Mouse (Mus musculus) neural tube, embryonic 13.5 days (tissue): ENCODE measurements around the gene Cnnm4. TPM values are rescaled to one million over a fixed set of nuclear protein-coding genes. Genes with fewer than 3 reads are reported as not detected.

ENCODE experiments used
- ATAC-seq: fragments of 200-750 bp; cut with Nextera tagmentation; 2 replicates; pipeline ENCODE4 v1.8.0; 2017; ENCODE audit warnings: low read depth, mild to moderate bottlenecking, moderate TSS enrichment, moderate library complexity
- H3K27ac ChIP-seq: fragments of 300-500 bp; sonication (generic); replicated peaks from 2 replicates; pipeline ENCODE4 v1.5.1; 2015; ENCODE audit warnings: moderate library complexity, mild to moderate bottlenecking, inconsistent platforms
- H3K27me3 ChIP-seq: fragments of 300-500 bp; sonication (generic); 2 replicates; pipeline ENCODE4 v1.6.1; 2015; ENCODE audit warnings: mild to moderate bottlenecking, inconsistent platforms
- H3K36me3 ChIP-seq: fragments of 300-500 bp; sonication (generic); 2 replicates; pipeline ENCODE4 v1.6.1; 2015; ENCODE audit warnings: mild to moderate bottlenecking, inconsistent platforms
- H3K4me1 ChIP-seq: fragments of 300-500 bp; sonication (generic); replicated peaks from 2 replicates; pipeline ENCODE4 v1.6.1; 2015; ENCODE audit warnings: inconsistent platforms
- H3K4me2 ChIP-seq: fragments of 300-500 bp; sonication (generic); 2 replicates; pipeline ENCODE4 v1.6.1; 2015; ENCODE audit warnings: inconsistent platforms, mild to moderate bottlenecking, moderate library complexity
- H3K4me3 ChIP-seq: fragments of 300-500 bp; sonication (generic); 2 replicates; pipeline ENCODE4 v1.5.1; 2015; ENCODE audit warnings: mild to moderate bottlenecking, inconsistent platforms
- H3K9ac ChIP-seq: fragments of 300-500 bp; sonication (generic); 2 replicates; pipeline ENCODE4 v1.6.1; 2015; ENCODE audit warnings: moderate library complexity, mild to moderate bottlenecking, inconsistent platforms
- H3K9me3 ChIP-seq: fragments of 300-500 bp; sonication (generic); 2 replicates; pipeline ENCODE4 v1.6.1; 2016; ENCODE audit warnings: inconsistent platforms
- WGBS: fragments of 180-500 bp; shearing (Covaris S2); methylation state at CpG from one replicate; pipeline ENCODE4 v1.1.7; 2015; 5-methylcytosine and 5-hydroxymethylcytosine counted together
- microRNA-seq: library from miRNA; unstranded; fragments of <30 nt; microRNA quantifications from one replicate; pipeline ENCODE4, GENCODE M21; 2016
- polyA plus RNA-seq: library from polyadenylated mRNA; unstranded; fragments of >200 nt; fragmentation: Nextera tagmentation; extraction: Ambion mirVana; gene quantifications from 2 replicates; pipeline ENCODE4 v1.2.1, GENCODE M21; 2015

Cnnm4 gene
- polyA plus RNA-seq, 1 experiment from 2014 or later, result 9.3 TPM

GRCm38 (mm10) chr1:36549491-36549890 is 78.1 kb downstream of the Cnnm4 start:
- no peak overlapping the region for H3K27ac ChIP-seq
- ATAC-seq, result no peak
- no peak overlapping the region for H3K4me3 ChIP-seq
- peaks cover 54% of the 10 kb centered on the region for H3K4me1 ChIP-seq
- peaks cover 64% of the 10 kb centered on the region for H3K36me3 ChIP-seq
- 0 out of 2 replicates have a peak overlapping the region, but pooled peaks have one; percentile 9 for H3K4me2 ChIP-seq
- H3K9me3 ChIP-seq, result no peaks in the 10 kb centered on the region
- WGBS, result 75% methylated on average over 18 of the region's 18 CpGs
- H3K27me3 ChIP-seq, result no peaks in the 10 kb centered on the region
- peak overlapping the region; percentile 48; the same call in 1 of the 2 replicates for H3K9ac ChIP-seq

DNA sequence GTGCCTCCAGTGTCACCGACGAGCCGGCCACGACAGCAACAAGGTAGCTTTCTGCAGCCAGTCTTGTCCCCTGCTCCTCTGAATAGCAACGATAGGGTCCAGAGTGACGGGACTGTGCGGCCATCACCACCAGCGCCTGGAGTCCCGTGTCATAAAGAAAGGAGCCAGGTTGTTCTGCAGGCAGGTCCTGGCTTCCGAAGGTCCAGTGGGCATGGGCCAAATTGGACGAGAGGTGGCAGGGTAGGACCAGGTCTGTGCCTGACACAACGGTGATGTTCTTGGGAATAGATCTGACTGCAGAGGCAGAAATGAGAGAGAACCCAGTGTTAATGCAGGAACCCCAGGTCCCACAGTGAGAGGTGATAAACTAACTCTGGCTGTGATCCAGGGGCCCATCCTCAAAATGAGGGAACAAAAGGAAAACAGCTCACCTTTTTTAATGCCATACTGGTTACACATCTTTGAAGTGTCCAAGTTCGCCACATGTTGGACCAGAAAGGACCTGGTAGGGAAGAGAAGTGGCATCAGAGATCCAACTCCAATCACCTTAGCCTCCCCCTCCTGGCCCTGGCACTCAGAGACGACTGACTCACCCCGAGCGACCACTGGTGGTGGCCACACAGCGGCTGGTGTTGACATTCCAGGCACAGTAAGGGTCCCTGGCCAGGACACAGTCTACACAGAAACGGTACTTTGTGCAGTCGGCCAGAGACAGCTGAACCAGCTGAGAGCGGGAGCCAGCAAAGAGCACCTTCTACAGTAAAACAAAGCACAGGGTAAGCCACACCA is 78.8 kb downstream of the Cnnm4 start:
- ATAC-seq, result no peak
- Histone ChIP-seq H3K9ac (peak overlapping the region; percentile 48; the same call in 1 of the 2 replicates), H3K36me3 (peaks cover 71% of the 10 kb centered on the region), H3K27ac (no peak overlapping the region), H3K4me3 (no peak overlapping the region), H3K27me3 (no peaks in the 10 kb centered on the region), H3K4me2 (no peak overlapping the region), H3K4me1 (peaks cover 62% of the 10 kb centered on the region), H3K9me3 (no peaks in the 10 kb centered on the region)
- WGBS, result 75% methylated on average over 20 of the region's 20 CpGs

- no peak overlapping the region for H3K9ac ChIP-seq
- H3K36me3 ChIP-seq, result peaks cover 71% of the 10 kb centered on the region
- no peak overlapping the region for H3K4me2 ChIP-seq
- H3K9me3 ChIP-seq, result no peaks in the 10 kb centered on the region
- no peak overlapping the region for H3K27ac ChIP-seq
- no peak overlapping the region for H3K4me3 ChIP-seq
- WGBS, result 90% methylated on average over 17 of the region's 17 CpGs
- peaks cover 56% of the 10 kb centered on the region for H3K4me1 ChIP-seq
- ATAC-seq, result no peak
- H3K27me3 ChIP-seq, result no peaks in the 10 kb centered on the region
Measured at GRCm38 (mm10) chr1:36551904-36552303, 80.5 kb downstream of the Cnnm4 start.

DNA sequence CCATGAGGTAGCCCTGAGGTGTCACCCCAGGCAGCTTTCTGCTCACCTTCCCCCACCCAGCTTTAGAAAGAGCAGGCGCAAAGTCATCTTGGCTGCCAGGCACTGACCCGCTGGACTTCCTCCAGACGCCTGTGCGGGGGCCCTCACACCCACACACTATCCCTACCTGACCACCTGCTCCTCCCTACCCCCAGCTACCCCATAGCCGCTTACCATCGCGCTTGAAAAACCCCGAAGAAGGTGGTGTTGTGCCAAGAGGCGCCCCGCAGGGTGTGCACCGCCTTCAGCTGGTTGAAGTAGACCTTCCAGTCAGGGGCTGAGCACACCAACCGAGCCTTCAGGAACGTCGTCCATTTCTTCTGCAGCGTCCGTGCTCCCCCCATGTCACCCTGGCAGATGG is 81.1 kb downstream of the Cnnm4 start:
- Histone ChIP-seq H3K9ac (no peak overlapping the region), H3K4me2 (no peak overlapping the region), H3K36me3 (peaks cover 71% of the 10 kb centered on the region), H3K27ac (no peak overlapping the region), H3K4me3 (no peak overlapping the region), H3K4me1 (peaks cover 54% of the 10 kb centered on the region), H3K9me3 (no peaks in the 10 kb centered on the region), H3K27me3 (no peaks in the 10 kb centered on the region)
- WGBS, result 90% methylated on average over 16 of the region's 16 CpGs
- no peak for ATAC-seq

- WGBS, result 65% methylated on average over 21 of the region's 21 CpGs
Measured at GRCm38 (mm10) chr1:36554633-36555399, 83.4 kb downstream of the Cnnm4 start.

DNA sequence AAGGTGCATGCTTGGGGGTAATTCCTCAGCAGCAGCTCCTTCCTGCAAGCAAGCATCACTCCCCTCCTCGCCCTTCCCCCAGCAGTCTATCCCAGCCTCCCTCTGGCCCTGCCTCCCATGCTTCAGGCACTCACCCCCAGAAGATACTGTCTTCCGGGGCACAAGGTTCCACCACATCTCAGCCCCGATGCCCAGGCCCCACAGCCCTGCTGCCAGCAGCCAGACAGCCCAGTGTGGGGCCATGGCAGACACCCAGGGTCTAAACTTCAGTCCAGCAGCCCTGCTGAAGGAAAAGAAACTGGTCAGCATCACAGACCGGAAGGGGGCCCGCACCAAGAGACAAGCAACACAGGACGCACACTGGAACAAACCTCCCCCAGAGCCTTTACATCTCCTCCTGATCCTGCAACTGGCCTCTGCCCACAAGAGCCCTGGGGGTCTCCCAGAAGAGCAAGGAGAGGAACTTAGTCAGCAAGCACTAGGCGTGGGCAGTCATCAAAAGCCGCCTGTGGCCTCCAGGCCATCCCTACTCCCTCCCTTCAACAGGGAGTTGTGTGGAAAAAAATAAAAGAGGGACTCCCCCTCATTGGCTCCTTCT is 84.5 kb downstream of the Cnnm4 start:
- no peak for ATAC-seq
- Histone ChIP-seq H3K27me3 (no peaks in the 10 kb centered on the region), H3K4me1 (peaks cover 44% of the 10 kb centered on the region), H3K4me2 (peak overlapping the region; percentile 95), H3K27ac (peak overlapping the region; percentile 99), H3K4me3 (peak overlapping the region; percentile 95), H3K9ac (peak overlapping the region; percentile 99), H3K36me3 (peaks cover 44% of the 10 kb centered on the region), H3K9me3 (no peaks in the 10 kb centered on the region)
- 2% methylated on average over 8 of the region's 8 CpGs for WGBS

More at GRCm38 (mm10) chr1:36554633-36555399, 83.4 kb downstream of the Cnnm4 start:
- no peaks in the 10 kb centered on the region for H3K27me3 ChIP-seq
- H3K27ac ChIP-seq, result peak overlapping the region; percentile 99
- peaks cover 46% of the 10 kb centered on the region for H3K4me1 ChIP-seq
- H3K36me3 ChIP-seq, result peaks cover 55% of the 10 kb centered on the region
- peak overlapping the region; percentile 95 for H3K4me2 ChIP-seq
- peak overlapping the region; percentile 99 for H3K9ac ChIP-seq
- ATAC-seq, result no peak
- H3K9me3 ChIP-seq, result no peaks in the 10 kb centered on the region
- H3K4me3 ChIP-seq, result peak overlapping the region; percentile 95

DNA sequence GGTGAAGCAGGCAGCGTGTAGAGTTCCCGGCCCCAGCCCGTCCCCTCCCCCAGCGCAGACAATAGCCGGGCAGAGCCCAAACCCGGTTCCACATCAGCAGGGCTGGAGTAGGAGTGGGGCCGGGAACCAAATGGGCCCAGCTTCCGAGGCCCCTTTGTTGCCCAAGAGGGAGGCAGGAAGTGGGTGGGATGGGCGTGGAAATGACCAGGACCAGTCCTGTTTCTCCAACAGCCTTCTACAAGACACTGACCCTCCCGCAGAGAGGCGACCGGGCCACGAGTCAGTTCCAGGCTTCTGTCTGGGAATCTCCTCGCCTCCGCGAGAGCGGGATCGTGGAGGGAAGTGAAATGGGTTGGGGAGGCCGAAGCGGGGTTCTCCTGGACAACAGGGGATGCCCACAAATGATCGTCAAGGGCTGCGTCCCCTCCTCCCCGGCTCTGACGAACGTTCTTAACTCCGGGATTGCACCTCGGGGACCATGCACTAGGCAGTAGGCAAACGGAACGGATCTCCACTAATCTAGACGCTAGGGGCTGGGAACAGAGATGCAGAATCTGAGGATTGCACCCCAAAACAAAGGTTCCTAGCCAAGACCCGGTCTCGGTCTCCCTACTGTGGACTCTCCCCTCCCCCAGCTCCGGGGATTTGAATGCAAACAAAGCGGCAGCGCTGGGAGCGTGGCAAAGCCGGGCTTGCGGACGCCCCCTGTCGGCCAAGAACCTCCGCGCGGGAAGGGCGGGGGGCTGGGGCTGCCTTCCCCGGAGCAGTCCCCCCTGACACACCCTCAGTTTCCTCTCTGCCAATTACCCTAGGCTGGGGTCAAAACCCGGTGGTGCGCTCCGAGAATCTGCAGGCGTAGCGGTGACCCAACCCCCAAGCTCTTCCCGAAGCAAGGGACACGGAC is 85.4 kb downstream of the Cnnm4 start:
- peaks cover 44% of the 10 kb centered on the region for H3K4me1 ChIP-seq
- H3K27ac ChIP-seq, result peak overlapping the region; percentile 99
- no peaks in the 10 kb centered on the region for H3K9me3 ChIP-seq
- peaks cover 35% of the 10 kb centered on the region for H3K36me3 ChIP-seq
- peak overlapping the region; percentile 99 for H3K9ac ChIP-seq
- no peaks in the 10 kb centered on the region for H3K27me3 ChIP-seq
- peak; percentile 83 for ATAC-seq
- under 1% methylated on average over 52 of the region's 52 CpGs for WGBS
- peak overlapping the region; percentile 95 for H3K4me2 ChIP-seq
- peak overlapping the region; percentile 95 for H3K4me3 ChIP-seq

GRCm38 (mm10) chr1:36557457-36558011 is 86.1 kb downstream of the Cnnm4 start:
- under 1% methylated on average over 48 of the region's 48 CpGs for WGBS
- Histone ChIP-seq H3K4me3 (peak overlapping the region; percentile 95), H3K36me3 (peaks cover 27% of the 10 kb centered on the region), H3K27me3 (no peaks in the 10 kb centered on the region), H3K4me2 (peak overlapping the region; percentile 95), H3K9ac (peak overlapping the region; percentile 99), H3K9me3 (no peaks in the 10 kb centered on the region), H3K27ac (peak overlapping the region; percentile 99), H3K4me1 (peaks cover 44% of the 10 kb centered on the region)
- peak; percentile 69 for ATAC-seq

Small RNAs within 50 kb of the gene (microRNA-seq; reads per million reads assigned to microRNA genes)
- gene Gm47280, result not detected

Other genes with a start within 250 kb of the Cnnm4 start
- gene Uggt1, start 226.9 kb upstream of the Cnnm4 start, polyA plus RNA-seq, result 47.1 and 52.0 TPM in 2 replicates
- 1.0 TPM in 2 replicates for gene Neurl3, start 196.9 kb upstream of the Cnnm4 start, polyA plus RNA-seq
- 4.4 and 5.0 TPM in 2 replicates for gene Arid5a, start 163.9 kb upstream of the Cnnm4 start, polyA plus RNA-seq
- 34.8 and 36.3 TPM in 2 replicates for gene Kansl3, start 102.4 kb upstream of the Cnnm4 start, polyA plus RNA-seq
- gene Fer1l5, start 99.3 kb upstream of the Cnnm4 start, polyA plus RNA-seq, result 2.5 and 2.7 TPM in 2 replicates
- 73.1 and 74.6 TPM in 2 replicates for gene Lman2l, start 26.3 kb upstream of the Cnnm4 start, polyA plus RNA-seq
- 3.4 and 4.2 TPM in 2 replicates for gene Cnnm3, start 40.2 kb downstream of the Cnnm4 start, polyA plus RNA-seq
- 19.0 and 19.2 TPM in 2 replicates for gene Ankrd23, start 65.3 kb downstream of the Cnnm4 start, polyA plus RNA-seq
- 0.32 and 1.9 TPM in 2 replicates for gene Gm42417, start 67.8 kb downstream of the Cnnm4 start, polyA plus RNA-seq
- 23.8 and 26.2 TPM in 2 replicates for gene Ankrd39, start 75.8 kb downstream of the Cnnm4 start, polyA plus RNA-seq
- 23.4 and 25.2 TPM in 2 replicates for gene Sema4c, start 86.7 kb downstream of the Cnnm4 start, polyA plus RNA-seq
- gene Fam178b, start 211.6 kb downstream of the Cnnm4 start, polyA plus RNA-seq, result 0.24 TPM in 1 of 2 replicates, not detected in the other
- 697 and 709 TPM in 2 replicates for gene Cox5b, start 219.8 kb downstream of the Cnnm4 start, polyA plus RNA-seq
- gene 4933424G06Rik, start 238.5 kb downstream of the Cnnm4 start, polyA plus RNA-seq, result 0.36 and 0.66 TPM in 2 replicates
- 120 and 126 TPM in 2 replicates for gene Actr1b, start 242.8 kb downstream of the Cnnm4 start, polyA plus RNA-seq